Mouse (Mus musculus) heart, embryonic 13.5 days (tissue): ENCODE measurements around the gene Rchy1. TPM values are rescaled to one million over a fixed set of nuclear protein-coding genes. Genes with fewer than 3 reads are reported as not detected.

Experiments
- polyA plus RNA-seq: library from polyadenylated mRNA; unstranded; fragments of >200 nt; fragmentation: Nextera tagmentation; extraction: Ambion mirVana; gene quantifications from 2 replicates; pipeline ENCODE4 v1.2.1, GENCODE M21; 2015

Rchy1 gene
- polyA plus RNA-seq, 1 experiment from 2014 or later, result 57.6 TPM

Other genes starting within 250 kb of the Rchy1 start
- not detected in 2 replicates for gene Odaph, start 24.4 kb upstream of the Rchy1 start, polyA plus RNA-seq
- gene Cdkl2, start 80.8 kb upstream of the Rchy1 start, polyA plus RNA-seq, result 0.66 and 1.1 TPM in 2 replicates
- gene G3bp2, start 120.7 kb upstream of the Rchy1 start, polyA plus RNA-seq, result 132 and 153 TPM in 2 replicates
- 30.2 and 32.1 TPM in 2 replicates for gene Uso1, start 174.9 kb upstream of the Rchy1 start, polyA plus RNA-seq